Comparison of ENCODE assay signal across 8 mouse cellular contexts in genomic region chr5:118108124-118108793, GRCm38 (mm10). TPM values are rescaled to one million over a fixed set of nuclear protein-coding genes. Genes with fewer than 3 reads are reported as not detected.
DNase-seq lines count a peak whose midpoint lies in the region; ATAC-seq and TF ChIP-seq lines count a peak whose summit lies in the region.

No protein-coding gene starts in this region.

- WGBS in heart, embryonic 15.5 days, result 50% methylated on average over 17 of the region's 17 CpGs
- 46% methylated on average over 17 of the region's 17 CpGs for WGBS in hindbrain, embryonic 14.5 days
- WGBS in midbrain, embryonic 15.5 days, result 57% methylated on average over 17 of the region's 17 CpGs
- WGBS in liver, postnatal 0 days (ENCODE audit: insufficient replicate concordance), result 87% methylated on average over 17 of the region's 17 CpGs

- H3K27me3 ChIP-seq in heart, embryonic 15.5 days, result no peaks in the 10 kb centered on the region
- H3K27me3 ChIP-seq in hindbrain, embryonic 14.5 days (ENCODE audit: control insufficient read depth, insufficient read depth, low read length), result no peaks in the 10 kb centered on the region
- no peaks in the 10 kb centered on the region for H3K27me3 ChIP-seq in midbrain, embryonic 15.5 days (replicated peaks)
- H3K27me3 ChIP-seq in liver, postnatal 0 days (ENCODE audit: insufficient read depth, low read length), result no peaks in the 10 kb centered on the region

- TF ChIP-seq EP300 in liver, postnatal 0 days (IDR thresholded peaks at IDR 0.05; ENCODE audit: low read depth), result no peak

- H3K4me3 ChIP-seq in heart, embryonic 15.5 days, result no peak overlapping the region
- H3K4me3 ChIP-seq in hindbrain, embryonic 14.5 days (replicated peaks; ENCODE audit: low read length), result no peak overlapping the region
- no peak overlapping the region for H3K4me3 ChIP-seq in midbrain, embryonic 15.5 days
- no peak overlapping the region for H3K4me3 ChIP-seq in liver, postnatal 0 days (ENCODE audit: low read depth, low read length)

- ATAC-seq in heart, embryonic 15.5 days (replicated peaks; ENCODE audit: insufficient number of reproducible peaks, insufficient read depth, low FRiP score, low read depth), result 0 out of 2 replicates have a peak, but pooled peaks have one; percentile 53
- peak; percentile 72; the same call in 1 of the 2 replicates for ATAC-seq in hindbrain, embryonic 14.5 days (ENCODE audit: low FRiP score)
- ATAC-seq in midbrain, embryonic 15.5 days (replicated peaks), result peak; percentile 69; the same call in 1 of the 2 replicates
- ATAC-seq in liver, postnatal 0 days, result no peak

- peak overlapping the region; percentile 11; the same call in 1 of the 2 replicates for H3K27ac ChIP-seq in heart, embryonic 15.5 days
- H3K27ac ChIP-seq in hindbrain, embryonic 14.5 days, result peak overlapping the region; percentile 70
- peak overlapping the region; percentile 68 for H3K27ac ChIP-seq in midbrain, embryonic 15.5 days
- H3K27ac ChIP-seq in liver, postnatal 0 days (ENCODE audit: low read depth), result no peak overlapping the region

- no peak overlapping the region for H3K9ac ChIP-seq in heart, embryonic 15.5 days
- H3K9ac ChIP-seq in hindbrain, embryonic 14.5 days, result 0 out of 2 replicates have a peak overlapping the region, but pooled peaks have one; percentile 2
- no peak overlapping the region for H3K9ac ChIP-seq in midbrain, embryonic 15.5 days
- no peak overlapping the region for H3K9ac ChIP-seq in liver, postnatal 0 days (replicated peaks)

- TF ChIP-seq CTCF in liver, postnatal 0 days (IDR thresholded peaks at IDR 0.05; ENCODE audit: low read depth), result no peak

- H3K36me3 ChIP-seq in heart, embryonic 15.5 days, result peaks cover 25% of the 10 kb centered on the region
- peaks cover 34% of the 10 kb centered on the region for H3K36me3 ChIP-seq in hindbrain, embryonic 14.5 days (replicated peaks; ENCODE audit: control insufficient read depth, insufficient read depth)
- 0 out of 2 replicates have a peak, but pooled peaks cover 8% of the 10 kb centered on the region for H3K36me3 ChIP-seq in midbrain, embryonic 15.5 days (replicated peaks)
- H3K36me3 ChIP-seq in liver, postnatal 0 days (replicated peaks; ENCODE audit: insufficient read depth, low read length), result peaks cover 23% of the 10 kb centered on the region

- peaks cover 22% of the 10 kb centered on the region for H3K4me1 ChIP-seq in heart, embryonic 15.5 days (replicated peaks)
- H3K4me1 ChIP-seq in hindbrain, embryonic 14.5 days (replicated peaks; ENCODE audit: control insufficient read depth, insufficient read depth, low read length), result peaks cover 24% of the 10 kb centered on the region
- H3K4me1 ChIP-seq in midbrain, embryonic 15.5 days, result peaks cover 14% of the 10 kb centered on the region; the same call in 1 of the 2 replicates
- H3K4me1 ChIP-seq in liver, postnatal 0 days (ENCODE audit: insufficient read depth), result no peaks in the 10 kb centered on the region; the same call in 1 of the 2 replicates

- peak overlapping the region; percentile 14; the same call in 1 of the 2 replicates for H3K4me2 ChIP-seq in heart, embryonic 15.5 days
- H3K4me2 ChIP-seq in hindbrain, embryonic 14.5 days (replicated peaks), result no peak overlapping the region
- no peak overlapping the region for H3K4me2 ChIP-seq in midbrain, embryonic 15.5 days
- H3K4me2 ChIP-seq in liver, postnatal 0 days (ENCODE audit: low read depth, low read length), result no peak overlapping the region

- no peaks in the 10 kb centered on the region for H3K9me3 ChIP-seq in heart, embryonic 15.5 days (replicated peaks)
- H3K9me3 ChIP-seq in hindbrain, embryonic 14.5 days (ENCODE audit: control insufficient read depth, low read length), result no peaks in the 10 kb centered on the region
- no peaks in the 10 kb centered on the region for H3K9me3 ChIP-seq in midbrain, embryonic 15.5 days
- no peaks in the 10 kb centered on the region for H3K9me3 ChIP-seq in liver, postnatal 0 days (ENCODE audit: low read length)

- intact Hi-C loops in heart, postnatal 25 days (cut with DNase I), result no loop called here

- DNase-seq in heart, postnatal 25 days (ENCODE audit: low spot score), result no peak
- DNase-seq in cerebellum, adult 18-20 months, result peak; percentile 92 to 93
- DNase-seq in hindbrain, embryonic 14.5 days (ENCODE audit: low spot score), result peak; percentile 63
- DNase-seq in liver, postnatal 0 days, result no peak
- DNase-seq in thymus, postnatal 4 days, result no peak
- DNase-seq in embryo, embryonic 10.5 days (ENCODE audit: low spot score), result no peak

RNA-seq across cellular contexts. Expression of gene Fbxw8, which starts 47.0 kb away (rescaled TPM):
- 18.1 and 23.5 TPM in 2 replicates for polyA plus RNA-seq in heart, embryonic 15.5 days (2015; fragmentation: Nextera tagmentation; extraction: Ambion mirVana)
- 10 to 100 TPM; 40.3 to 43.6 TPM for total RNA-seq in heart, postnatal 25 days (2021)
- 21.0 TPM in 2 replicates for polyA plus RNA-seq in hindbrain, embryonic 14.5 days (2014; fragmentation: Nextera tagmentation; extraction: Ambion mirVana)
- 20.0 and 22.3 TPM in 2 replicates for polyA plus RNA-seq in midbrain, embryonic 15.5 days (2015; fragmentation: Nextera tagmentation; extraction: Ambion mirVana)
- 6.3 and 7.1 TPM in 2 replicates for polyA plus RNA-seq in liver, postnatal 0 days (2015; fragmentation: Nextera tagmentation; extraction: Ambion mirVana)

RNA-seq across cellular contexts. Expression of gene Hrk, which starts 56.2 kb away (rescaled TPM):
- 0.03 and 0.13 TPM in 2 replicates for polyA plus RNA-seq in heart, embryonic 15.5 days (2015; fragmentation: Nextera tagmentation; extraction: Ambion mirVana)
- total RNA-seq in heart, postnatal 25 days (2021), result under 1 TPM; 0.56 to 0.88 TPM
- 3.4 and 4.3 TPM in 2 replicates for polyA plus RNA-seq in hindbrain, embryonic 14.5 days (2014; fragmentation: Nextera tagmentation; extraction: Ambion mirVana)
- polyA plus RNA-seq in midbrain, embryonic 15.5 days (2015; fragmentation: Nextera tagmentation; extraction: Ambion mirVana), result 3.9 and 4.5 TPM in 2 replicates
- polyA plus RNA-seq in liver, postnatal 0 days (2015; fragmentation: Nextera tagmentation; extraction: Ambion mirVana), result not detected in 2 replicates

Comparison
In these comparisons a context has a peak if more than half of its experiments do, and no peak if none do; other contexts are left out.
1. DNase-seq: peak in cerebellum, adult 18-20 months (2 of 2) and hindbrain, embryonic 14.5 days (single experiment); none in heart, postnatal 25 days (single experiment), liver, postnatal 0 days (single experiment), thymus, postnatal 4 days (single experiment) and embryo, embryonic 10.5 days (single experiment).